Mouse (Mus musculus): Measurements from ENCODE around the gene Cnih2.
"Not testable (repeated sequence)": the region's sequence is repeated elsewhere in the genome, so short reads cannot be mapped to it uniquely, and the experiment has no call there.

Cnih2 gene

GRCm38 (mm10) chr19:5094243-5094632, 4.1 kb downstream of the Cnih2 start:
- peak; percentile 95 for DNase-seq (ENCODE audit: low read depth, low spot score)

- no peak for DNase-seq (ENCODE audit: low read depth, low spot score)
These were observed 4.7 kb downstream of the Cnih2 start for GRCm38 (mm10) chr19:5093481-5094242.

GRCm38 (mm10) chr19:5092083-5092482, 6.2 kb downstream of the Cnih2 start:
- DNase-seq (ENCODE audit: low read depth, low spot score) = no peak

GRCm38 (mm10) chr19:5089324-5089723, 9.0 kb downstream of the Cnih2 start:
- DNase-seq (ENCODE audit: low read depth, low spot score) = no peak

GRCm38 (mm10) chr19:5087884-5088728, 10.2 kb downstream of the Cnih2 start, which contains the start of gene Yif1a:
TSS of gene Yif1a (plus strand) at chr19:5088538.
- peak; percentile 98 for DNase-seq (ENCODE audit: low read depth, low spot score)

- DNase-seq (ENCODE audit: low read depth, low spot score) = not testable (repeated sequence)
These were observed 11.8 kb downstream of the Cnih2 start for GRCm38 (mm10) chr19:5086533-5086932.

- no peak for DNase-seq (ENCODE audit: low read depth, low spot score)
These were observed 13.0 kb downstream of the Cnih2 start, which contains the start of gene Tmem151a for GRCm38 (mm10) chr19:5085145-5085863. TSS of gene Tmem151a (minus strand) at chr19:5085531.

GRCm38 (mm10) chr19:5084834-5085144, 13.5 kb downstream of the Cnih2 start:
- DNase-seq (ENCODE audit: low read depth, low spot score) = no peak

GRCm38 (mm10) chr19:5083961-5084833, 14.1 kb downstream of the Cnih2 start:
- no peak for DNase-seq (ENCODE audit: low read depth, low spot score)

GRCm38 (mm10) chr19:5082596-5082995, 15.7 kb downstream of the Cnih2 start:
- no peak for DNase-seq (ENCODE audit: low read depth, low spot score)

- DNase-seq (ENCODE audit: low read depth, low spot score) = no peak
These were observed 16.3 kb downstream of the Cnih2 start for GRCm38 (mm10) chr19:5082005-5082404.

GRCm38 (mm10) chr19:5079279-5079678, 19.0 kb downstream of the Cnih2 start:
- no peak for DNase-seq (ENCODE audit: low read depth, low spot score)

GRCm38 (mm10) chr19:5073518-5073917, 24.8 kb downstream of the Cnih2 start:
- DNase-seq (ENCODE audit: low read depth, low spot score) = no peak

GRCm38 (mm10) chr19:5073028-5073427, 25.3 kb downstream of the Cnih2 start:
- DNase-seq (ENCODE audit: low read depth, low spot score) = peak; percentile 89

- DNase-seq (ENCODE audit: low read depth, low spot score) = peak; percentile 77
These were observed 25.8 kb downstream of the Cnih2 start for GRCm38 (mm10) chr19:5072389-5073019.

- DNase-seq (ENCODE audit: low read depth, low spot score) = peak; percentile 98
These were observed 26.6 kb downstream of the Cnih2 start for GRCm38 (mm10) chr19:5071545-5072369.

- DNase-seq (ENCODE audit: low read depth, low spot score) = no peak
These were observed 27.2 kb downstream of the Cnih2 start for GRCm38 (mm10) chr19:5071077-5071476.

GRCm38 (mm10) chr19:5069978-5070377, 28.3 kb downstream of the Cnih2 start:
- no peak for DNase-seq (ENCODE audit: low read depth, low spot score)

GRCm38 (mm10) chr19:5069486-5069885, 28.8 kb downstream of the Cnih2 start:
- DNase-seq (ENCODE audit: low read depth, low spot score) = no peak

Data from forelimb bud, embryonic 11.5 days (tissue).